Mouse (Mus musculus): ENCODE results near the gene Ckm.

Ckm gene

DNA sequence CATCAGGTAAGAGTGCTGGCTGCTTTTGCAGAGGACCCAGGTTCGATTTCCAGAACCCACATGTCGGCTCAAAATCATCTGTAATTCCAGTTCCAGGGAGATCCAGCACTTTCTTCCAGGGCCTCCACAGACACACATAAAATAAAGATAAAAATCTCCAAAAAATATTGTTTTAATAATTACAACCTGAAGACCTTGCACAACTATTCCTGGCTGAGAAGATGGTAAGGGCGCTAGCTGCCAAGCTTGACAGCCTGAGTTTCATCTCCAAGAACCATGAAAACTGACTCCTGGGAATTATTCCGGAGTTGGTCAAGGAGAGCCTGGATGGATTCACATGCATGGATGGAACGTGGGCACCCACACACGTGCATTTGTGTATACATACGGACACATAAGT lies at the start of gene Ckm:
TSS of gene Ckm (plus strand) at position 301 of the 400 bp plus-strand sequence.
- no peak for DNase-seq (ENCODE audit: low spot score)

DNA sequence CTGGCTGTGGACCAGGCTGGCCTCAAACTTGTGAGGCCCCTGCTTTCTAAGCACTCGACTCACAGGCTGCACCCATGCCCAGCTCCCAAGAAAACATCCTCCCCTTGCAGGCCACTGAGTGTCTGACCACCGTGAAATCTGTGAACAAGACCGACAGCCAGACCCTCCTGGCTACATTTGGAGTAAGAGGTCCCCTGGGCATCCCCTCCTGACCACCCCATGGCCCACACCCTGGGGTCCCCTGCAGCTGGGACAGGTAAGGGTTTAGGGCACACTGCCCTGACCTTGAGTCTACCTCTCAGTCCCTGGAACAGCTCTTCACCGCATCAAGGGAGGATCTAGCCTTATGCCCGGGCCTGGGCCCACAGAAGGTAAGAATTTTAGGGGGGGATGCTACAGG lies 49.6 kb upstream of the Ckm start:
- DNase-seq (ENCODE audit: low spot score), result no peak

DNA sequence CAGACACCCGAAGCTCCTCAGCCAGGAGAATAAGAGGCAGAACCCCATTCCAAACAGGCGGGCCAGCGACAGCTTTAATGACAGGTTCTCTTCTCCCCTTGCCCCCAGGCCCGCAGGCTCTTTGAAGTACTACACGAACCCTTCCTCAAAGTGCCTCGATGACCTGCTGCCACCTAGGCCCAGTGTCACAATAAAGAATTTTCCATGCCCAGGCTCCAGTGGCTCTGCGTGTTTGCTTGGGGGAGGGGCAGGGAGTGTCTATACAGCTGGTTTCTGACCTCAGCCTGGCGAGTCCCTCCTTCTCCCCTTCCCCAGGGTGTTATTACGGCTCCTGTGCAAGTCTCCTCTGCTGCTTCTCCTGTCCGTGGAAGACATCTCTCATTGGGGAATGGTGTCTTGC lies 48.3 kb upstream of the Ckm start:
- no peak for DNase-seq (ENCODE audit: low spot score)

DNA sequence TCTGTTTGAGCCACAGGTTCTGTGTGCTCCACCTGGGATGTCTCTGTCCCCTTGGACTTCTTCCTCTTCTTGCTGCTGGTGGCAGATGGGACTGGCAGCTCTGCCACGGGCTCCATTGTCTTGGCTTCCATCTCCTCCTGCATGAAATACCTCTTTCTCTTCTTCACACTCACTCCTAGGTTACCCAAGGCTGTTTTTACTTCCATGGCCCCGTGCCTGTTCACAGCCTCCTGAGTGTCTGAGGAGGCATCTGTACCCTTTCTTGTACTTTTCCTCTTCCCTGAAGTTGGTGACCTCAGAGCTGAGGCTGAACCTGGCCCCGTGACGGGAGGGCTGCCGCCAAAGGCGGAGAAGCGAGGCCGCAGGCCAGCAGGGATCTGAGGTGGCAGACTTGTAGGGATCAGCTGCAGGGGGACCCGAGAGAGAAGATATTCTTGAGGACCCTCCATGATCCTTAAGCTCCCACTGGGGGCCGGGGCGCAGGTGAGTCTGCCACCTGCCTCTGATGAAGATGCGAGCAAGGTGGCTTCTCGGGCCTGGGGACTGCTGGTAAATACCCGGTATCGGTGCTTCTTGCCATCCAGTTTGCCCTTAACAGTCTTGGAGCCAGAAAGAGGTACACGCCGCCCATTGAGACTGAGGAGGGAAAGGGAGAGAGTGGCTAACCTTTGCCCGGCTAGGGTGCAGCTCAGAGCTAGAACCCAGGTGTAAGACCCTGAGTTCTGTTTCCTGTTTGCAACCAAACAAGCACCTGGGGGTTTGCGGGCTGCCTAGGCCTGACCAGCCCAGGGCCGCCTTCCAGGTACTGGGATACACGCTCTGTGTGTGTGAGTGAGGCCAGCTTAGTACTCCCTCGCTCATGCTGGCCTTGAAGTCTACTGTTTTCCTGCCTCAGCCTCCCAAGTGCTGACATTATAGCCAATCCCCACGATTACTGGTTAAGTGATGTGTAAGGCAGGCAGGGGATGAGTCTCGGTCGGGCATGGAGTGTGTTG lies 46.9 kb upstream of the Ckm start:
- DNase-seq (ENCODE audit: low spot score), result no peak

DNA sequence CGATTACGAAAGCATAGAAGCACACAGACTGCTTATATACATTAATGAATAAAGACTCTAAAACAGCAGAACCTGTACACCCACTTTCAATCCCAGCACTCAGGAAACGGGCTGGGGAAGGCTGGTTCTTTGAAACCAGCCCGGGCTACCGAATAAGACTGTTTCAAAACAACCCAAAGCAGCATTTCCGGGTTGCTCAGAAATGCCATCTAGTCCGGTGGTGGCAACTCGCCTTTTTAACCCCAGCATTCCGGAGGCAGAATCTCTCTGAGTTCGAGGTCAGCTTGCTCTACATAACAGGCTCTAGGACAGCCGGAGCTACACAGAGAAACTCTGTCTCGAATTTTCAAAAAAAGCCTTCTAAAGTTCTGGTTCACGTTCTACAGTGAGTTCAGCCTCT lies 45.9 kb upstream of the Ckm start:
- no peak for DNase-seq (ENCODE audit: low spot score)

DNA sequence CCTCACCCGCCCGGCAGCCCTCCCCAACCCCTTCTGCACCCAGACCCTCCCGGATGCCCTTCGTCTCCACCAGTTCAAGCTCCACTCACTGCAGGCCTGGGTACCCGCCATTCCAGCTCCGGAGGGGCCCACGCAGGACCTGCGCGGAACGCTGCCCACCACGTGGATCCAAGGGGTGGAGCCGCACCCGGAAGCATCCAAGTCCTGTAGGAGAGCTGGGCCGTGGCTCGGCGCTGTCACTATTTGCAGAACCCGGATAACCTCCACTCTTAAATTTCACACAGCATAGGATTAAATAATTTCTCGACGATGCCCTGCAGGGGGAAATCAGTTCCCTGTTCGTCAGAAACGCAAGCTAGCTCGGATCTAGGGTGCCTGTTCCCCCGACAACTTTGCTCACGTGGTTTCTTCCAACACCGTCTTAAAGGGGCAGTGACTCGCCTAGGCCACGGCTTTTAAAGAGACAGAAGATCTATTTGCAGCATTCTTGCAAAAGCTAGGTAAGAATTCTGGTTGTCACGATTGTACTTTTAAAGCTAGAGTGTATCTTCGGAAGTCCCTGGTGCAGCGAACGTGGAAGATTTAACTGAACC lies 45.2 kb upstream of the Ckm start, which contains the start of the genes Cd3eap and Ppp1r13l:
TSS of gene Cd3eap (minus strand) at position 185 of the 593 bp plus-strand sequence.
TSS of gene Ppp1r13l (plus strand) at position 451 of the 593 bp plus-strand sequence.
- no peak for DNase-seq (ENCODE audit: low spot score)

DNA sequence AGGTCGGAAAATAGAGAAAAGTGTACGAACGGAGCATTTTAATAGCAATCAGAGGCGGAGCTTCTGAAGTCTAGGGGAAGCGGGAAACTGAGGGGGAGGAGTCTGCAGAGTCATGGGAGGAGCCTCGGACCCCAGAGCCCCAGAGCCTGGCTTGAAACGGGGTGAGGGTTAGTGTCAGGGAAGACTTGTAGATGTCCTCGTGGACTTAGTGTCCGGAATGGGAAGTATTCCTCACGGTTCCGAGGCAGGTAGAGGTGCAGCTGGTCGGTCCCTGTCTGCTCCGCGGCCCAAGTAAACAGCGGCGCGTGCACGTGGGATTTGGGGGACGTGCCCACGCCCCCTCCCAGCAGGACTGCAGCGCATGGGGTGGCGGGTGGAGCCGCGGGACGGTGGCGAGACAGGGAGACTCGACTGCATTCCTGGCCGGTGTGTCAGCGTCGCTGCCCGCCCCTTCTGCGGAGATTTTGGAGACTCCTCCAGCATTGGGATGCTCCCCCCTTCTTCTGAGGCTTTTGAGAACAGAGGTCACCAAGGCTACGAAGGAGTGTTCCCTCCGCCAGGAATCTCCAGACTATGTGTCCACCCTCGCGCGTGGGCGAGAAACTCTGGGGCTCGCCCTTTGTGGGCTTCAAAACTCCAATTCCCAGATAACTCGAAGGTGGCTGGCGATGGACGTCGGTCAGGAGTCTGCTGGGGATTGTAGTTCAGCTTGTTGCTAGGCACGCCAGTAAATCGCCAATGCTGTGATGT lies 44.5 kb upstream of the Ckm start:
- no peak for DNase-seq (ENCODE audit: low spot score)

DNA sequence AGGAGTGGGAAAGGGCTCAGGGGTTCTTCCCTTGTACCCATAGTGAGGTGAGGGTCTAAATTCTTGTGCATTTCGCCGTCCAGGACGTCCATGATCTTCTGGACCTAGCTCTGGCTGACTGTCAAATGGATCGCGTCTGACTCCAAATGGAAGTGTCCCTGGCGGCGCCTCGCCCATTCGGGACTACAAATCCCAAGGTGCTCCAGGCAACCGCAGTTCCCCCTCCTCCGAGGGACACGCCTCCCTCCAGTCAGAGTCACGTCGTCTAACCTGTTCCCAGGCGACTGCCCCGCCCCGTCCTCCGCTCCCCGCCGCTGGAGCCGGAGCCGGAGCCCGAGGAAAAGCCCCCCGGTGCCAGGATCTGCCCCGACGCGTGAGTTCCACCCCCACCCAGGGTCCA lies 43.6 kb upstream of the Ckm start:
- DNase-seq (ENCODE audit: low spot score), result peak; percentile 74

DNA sequence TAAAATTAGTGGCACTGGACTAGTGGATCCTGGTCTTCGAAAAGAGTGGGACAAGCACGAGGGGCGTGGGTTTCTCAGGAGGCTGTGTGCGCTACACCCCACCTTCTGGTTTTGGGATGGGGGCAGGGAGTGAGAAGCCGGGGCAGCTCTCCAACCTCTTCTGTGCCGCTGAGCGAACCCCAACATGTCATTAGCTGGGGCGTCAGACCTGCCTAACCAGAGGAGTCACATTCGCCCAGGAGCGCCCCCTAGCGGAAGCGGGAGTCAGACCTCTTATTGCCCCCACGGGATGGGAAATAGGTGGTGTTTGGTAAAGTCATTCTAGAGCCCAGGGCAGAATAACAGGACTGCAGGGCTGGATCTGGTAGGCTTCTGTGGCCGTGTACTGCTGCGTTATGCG lies 42.9 kb upstream of the Ckm start:
- peak; percentile 66 for DNase-seq (ENCODE audit: low spot score)

DNA sequence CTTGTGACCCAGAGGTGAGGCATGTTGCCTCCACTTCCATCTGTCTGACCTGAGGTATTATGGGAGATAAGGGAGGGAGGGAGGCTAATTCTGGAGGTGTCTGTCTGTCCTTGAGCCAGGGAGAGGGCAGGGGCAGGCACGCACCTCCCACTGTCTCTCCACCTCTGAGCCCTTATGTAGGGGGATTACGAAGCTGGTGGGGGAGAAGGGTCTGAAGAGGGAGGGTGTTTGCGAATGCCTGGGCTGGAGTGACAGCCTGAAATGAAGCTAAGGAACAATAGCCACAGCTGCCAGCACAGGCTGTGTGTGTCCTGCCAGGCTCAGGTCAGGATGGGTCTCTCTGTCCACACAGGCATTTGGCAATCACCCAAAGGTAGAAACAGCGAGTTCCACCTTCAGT lies 42.3 kb upstream of the Ckm start:
- DNase-seq (ENCODE audit: low spot score), result no peak

DNA sequence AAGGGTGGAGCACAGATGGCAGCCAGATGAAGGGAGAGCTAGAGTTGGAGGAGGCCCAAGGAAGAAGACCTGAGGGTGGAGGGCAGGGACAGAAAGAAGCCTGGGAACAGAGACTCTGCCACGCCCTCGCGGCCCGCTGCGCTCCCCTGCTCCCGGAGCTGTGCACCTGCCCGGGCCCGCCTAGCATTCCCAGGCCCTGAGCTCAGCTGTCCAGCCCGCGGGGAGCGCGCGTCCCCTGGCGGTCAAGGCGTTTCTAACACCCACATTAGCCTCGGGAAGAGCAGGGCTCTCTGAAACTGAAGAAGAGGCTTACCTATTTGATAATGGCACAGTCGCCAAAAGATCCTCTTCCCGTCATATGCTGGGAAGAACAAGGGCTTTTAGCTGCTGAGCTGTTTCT lies 40.7 kb upstream of the Ckm start:
- no peak for DNase-seq (ENCODE audit: low spot score)

DNA sequence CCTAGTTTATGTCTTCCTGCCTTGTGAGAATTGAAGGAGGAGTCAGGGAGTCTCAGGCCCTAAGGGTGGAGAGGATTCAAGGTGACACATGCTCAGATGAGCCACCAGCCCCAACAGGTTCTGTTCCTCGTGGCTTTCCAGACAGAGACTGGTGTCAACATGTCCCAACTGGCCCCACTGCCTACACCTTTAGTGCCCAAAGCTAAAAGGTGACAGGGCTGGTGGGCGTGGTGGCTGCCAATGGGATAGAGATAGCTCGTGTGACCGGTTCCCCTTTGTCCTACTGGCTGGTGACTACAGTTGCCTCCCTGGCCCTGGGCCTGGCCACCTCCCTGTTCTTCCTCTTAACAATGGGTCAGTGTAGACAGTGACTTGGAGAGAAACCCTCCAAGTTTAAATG lies 39.2 kb upstream of the Ckm start:
- DNase-seq (ENCODE audit: low spot score), result no peak

DNA sequence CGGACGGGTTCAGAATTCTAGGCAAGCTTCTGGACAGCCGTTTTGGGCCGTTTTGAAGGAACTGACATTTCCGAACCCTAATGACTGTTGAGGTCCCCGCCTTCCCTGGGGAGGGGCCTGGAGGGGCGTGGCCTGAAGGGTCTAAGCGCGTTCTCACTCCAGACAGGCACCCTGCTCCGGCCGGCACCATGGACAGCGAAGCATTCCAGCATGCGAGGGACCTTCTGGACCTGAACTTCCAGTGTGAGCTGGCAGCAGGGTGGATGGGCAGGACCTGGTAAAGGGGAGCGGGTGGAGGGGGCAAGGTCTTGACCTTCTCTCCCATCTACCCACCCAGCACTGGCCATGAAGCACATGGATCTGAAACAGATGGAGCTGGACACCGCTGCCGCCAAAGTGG lies 36.2 kb upstream of the Ckm start:
- no peak for DNase-seq (ENCODE audit: low spot score)

DNA sequence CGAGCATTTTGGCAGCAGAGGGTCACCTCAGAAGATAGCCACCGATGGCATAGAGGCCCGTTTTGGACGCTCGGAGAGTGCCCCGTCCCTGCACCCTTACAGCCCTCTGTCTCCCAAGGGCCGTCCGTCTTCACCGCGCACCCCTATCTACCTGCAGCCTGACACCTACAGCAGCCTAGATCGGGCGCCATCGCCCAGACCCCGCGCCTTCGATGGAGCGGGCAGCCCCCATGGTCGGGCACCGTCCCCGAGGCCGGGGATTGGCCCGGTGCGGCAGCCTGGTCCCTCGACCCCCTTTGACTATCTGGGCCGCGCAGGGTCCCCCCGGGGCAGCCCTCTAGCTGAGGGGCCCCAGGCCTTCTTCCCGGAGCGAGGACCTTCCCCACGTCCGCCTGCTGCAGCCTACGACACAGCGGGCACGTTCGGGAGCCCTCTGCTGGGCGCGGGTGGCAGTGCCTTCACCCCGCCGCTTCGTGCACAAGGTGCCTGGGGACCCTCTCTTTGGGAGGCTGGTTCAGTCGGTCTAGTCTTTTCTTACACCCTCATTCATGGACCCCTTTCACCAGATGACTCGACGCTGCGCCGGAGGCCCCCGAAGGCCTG lies 34.7 kb upstream of the Ckm start:
- no peak for DNase-seq (ENCODE audit: low spot score)

DNA sequence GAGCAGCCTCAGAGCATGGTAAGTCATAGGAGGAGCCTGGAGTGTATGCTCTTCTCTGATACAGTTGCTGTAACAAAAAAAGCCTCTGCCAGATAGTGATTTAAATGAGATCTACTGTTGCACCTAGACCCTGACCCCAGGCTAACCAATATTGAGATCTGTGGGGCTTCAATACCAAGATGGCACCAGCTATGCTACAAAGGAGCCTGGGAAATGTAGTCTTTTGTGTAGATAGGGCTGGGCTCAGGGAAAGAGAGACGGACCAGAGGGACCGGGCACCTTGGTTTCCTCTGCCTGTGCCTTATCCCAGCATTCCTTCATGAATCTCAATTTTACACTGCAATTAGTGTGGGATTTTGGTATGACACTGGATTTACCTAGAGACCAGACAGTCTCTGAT lies 31.2 kb upstream of the Ckm start:
- no peak for DNase-seq (ENCODE audit: low spot score)

DNA sequence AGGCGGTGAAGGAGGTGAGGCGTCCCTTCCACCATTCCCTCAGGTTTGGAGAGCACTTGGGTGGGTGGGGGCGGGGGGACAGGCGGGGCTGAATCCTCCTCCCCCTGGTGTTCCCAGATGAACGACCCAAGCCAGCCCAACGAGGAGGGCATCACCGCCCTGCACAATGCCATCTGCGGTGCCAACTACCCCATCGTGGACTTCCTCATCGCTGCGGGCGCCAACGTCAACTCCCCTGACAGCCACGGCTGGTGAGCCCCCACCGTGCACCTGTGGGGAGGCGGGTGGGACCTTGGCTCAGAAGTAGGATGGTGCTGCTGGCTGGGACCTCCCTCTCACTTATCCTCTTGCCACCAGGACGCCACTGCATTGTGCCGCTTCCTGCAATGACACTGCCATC lies 29.2 kb upstream of the Ckm start:
- DNase-seq (ENCODE audit: low spot score), result no peak

DNA sequence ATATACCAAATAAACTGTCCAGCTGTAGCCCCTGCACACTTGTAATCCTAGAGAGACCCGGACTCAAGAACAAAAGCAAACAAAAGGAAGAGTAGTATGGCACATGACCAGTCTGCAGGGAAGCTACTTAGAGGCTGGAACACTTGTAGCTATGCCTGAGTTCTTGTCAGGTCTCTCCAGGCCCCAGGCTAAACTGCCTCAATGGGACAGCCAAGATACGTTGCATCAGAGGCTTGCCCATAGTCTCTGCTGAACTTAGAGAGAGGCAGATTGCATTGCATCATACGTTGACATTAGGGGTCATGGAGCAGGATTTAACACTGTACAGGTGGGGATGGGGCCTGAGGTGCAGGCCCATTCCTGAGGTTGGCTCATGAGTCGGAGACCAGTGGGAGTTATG lies 28.6 kb upstream of the Ckm start:
- DNase-seq (ENCODE audit: low spot score), result no peak

DNA sequence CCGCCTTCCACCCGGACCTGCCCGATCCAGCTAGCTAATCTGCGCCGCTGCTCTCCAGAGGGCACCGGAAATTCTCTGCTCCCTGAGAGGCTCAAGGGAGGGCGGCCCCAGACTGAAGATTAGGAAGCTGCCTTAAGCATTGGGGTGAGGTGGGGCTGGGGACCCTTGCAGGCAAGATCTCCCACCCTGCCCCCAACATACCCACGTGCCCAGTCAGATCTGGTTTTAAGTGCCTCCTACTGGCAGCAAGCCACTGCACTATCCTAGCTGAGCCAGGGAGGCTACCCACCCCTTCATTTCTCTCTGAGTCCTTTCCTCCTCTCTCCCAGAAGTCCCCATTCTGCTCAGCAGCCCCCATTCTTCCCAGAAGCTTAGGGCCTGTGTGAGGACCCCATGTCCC lies 26.5 kb upstream of the Ckm start:
- no peak for DNase-seq (ENCODE audit: low spot score)

DNA sequence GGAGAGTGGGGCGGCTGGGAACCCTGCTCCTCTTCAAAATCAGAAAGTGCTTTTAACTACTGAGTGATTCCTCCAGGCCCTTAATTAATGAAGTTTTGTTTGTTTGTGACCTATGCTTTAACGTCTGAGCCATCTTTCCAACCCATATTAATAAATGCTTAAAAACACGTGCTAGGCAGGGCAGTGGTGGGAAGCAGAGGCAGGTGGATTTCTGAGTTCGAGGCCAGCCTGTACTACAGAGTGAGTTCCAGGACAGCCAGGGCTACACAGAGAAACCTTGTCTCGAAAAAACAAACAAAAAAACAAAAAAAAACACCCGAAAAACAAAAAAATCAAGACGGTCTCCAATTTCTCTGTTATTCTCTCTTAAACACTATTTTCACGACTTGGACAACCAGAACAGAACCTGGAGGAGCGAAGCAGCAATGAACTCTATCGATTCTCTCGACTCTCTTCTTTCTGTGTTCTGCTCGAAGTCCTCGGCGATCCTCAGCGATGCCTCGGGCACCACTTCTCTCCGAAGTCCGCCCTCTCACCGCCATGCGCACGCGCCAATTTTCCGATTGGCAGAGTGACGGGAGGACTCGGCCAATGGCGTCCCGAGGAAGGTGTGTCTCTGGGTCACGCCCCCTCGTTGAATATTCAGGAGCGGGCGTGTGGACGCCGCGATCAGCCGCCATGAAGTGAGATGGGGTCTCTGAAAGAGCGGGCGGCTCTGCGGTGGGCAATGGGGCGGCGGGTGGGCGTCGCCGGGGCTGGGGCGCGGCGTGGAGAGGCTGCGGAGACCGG lies 23.0 kb upstream of the Ckm start, which contains the start of gene Ercc2:
TSS of gene Ercc2 (plus strand) at position 634 of the 789 bp plus-strand sequence.
- peak; percentile 97 for DNase-seq (ENCODE audit: low spot score)

DNA sequence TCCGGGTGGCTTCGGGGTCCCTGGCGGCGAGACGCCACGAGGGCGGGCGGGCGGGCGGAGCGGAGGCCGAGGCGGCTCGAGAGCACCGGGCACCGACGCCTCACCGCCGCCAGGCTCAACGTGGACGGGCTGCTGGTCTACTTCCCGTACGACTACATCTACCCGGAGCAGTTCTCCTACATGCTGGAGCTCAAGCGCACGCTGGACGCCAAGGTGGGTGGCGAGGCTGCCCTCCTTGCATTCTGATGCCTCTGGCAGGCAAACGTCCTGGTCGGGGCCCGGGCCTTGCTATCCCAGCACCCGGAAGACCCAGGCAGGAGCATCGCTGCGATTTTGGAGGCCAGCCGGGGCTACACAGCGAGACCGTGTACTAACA lies 22.4 kb upstream of the Ckm start:
- no peak for DNase-seq (ENCODE audit: low spot score)

DNA sequence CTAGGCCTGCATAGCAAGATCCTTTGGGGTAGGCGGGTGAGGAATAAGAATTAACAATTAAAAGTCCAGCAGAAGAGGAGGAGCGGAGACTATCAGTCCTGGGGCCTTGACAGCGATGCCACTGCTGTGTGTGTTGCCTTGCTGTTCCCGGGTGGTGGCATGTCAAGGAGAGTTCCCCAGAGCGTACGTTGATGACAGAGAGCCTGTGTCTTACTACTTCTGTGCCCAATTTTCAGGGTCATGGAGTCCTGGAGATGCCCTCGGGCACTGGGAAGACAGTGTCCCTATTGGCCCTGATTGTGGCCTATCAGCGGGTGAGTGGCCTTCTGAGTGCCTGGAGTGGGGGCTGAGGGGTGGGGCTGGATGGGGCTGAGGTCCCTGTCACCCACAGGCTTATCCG lies 20.9 kb upstream of the Ckm start:
- DNase-seq (ENCODE audit: low spot score), result no peak

All from urinary bladder, postnatal 10 days (tissue).